Mouse (Mus musculus): ENCODE data around the gene Psme4. TPM values are rescaled to one million over a fixed set of nuclear protein-coding genes. Genes with fewer than 3 reads are reported as not detected.
A peak's percentile ranks its signal among the peaks of the same experiment; 100 is the strongest.

Gene Psme4
- total RNA-seq, 2 experiments from 2014 or later: 48.8 to 61.6 TPM

DNA sequence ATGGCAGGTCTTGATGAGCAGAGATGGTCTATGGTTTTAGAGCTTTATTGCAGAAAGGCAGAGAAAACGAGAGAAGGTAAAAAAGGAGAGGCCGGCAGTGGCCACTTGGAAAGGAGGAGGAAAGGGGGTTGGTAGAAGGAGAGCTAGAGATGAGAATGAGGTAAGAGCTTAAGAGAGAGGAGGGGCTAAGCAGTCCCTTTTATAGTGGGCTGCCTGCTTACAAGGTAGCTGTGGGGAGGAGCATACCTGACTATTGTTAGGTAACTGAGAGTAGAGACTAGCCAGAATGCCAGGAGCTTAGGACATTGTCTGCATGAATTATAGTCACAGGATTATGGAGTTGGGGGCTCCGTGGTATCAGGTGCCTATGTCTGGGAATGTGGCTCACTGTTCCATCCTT, 14.0 kb downstream of the Psme4 start:
- DNase-seq (ENCODE audit: low spot score in 2 of 2): no peak

- DNase-seq (ENCODE audit: low spot score in 2 of 2): no peak
Measured at GRCm38 (mm10) chr11:30786230-30786983, 14.9 kb downstream of the Psme4 start.

DNA sequence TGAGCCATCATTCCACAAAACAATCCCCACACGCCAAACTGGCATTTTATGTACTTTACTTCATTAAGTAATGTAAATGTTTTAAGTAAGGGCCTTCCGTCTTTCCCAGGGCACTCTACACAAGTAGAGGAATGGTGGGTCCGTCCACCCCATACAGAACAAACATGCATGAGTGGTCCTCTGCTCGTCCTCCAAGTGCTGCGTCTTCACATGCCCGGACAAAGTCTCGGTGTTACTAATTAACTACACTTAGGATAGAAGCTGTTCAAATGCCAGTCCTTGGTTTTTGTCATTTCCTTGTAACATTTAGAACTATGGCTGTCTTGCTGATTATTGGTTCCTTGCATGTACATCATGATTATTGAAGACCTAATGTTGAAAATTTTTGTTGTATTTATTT, 21.2 kb downstream of the Psme4 start:
- no peak for DNase-seq (ENCODE audit: low spot score in 2 of 2)

DNA sequence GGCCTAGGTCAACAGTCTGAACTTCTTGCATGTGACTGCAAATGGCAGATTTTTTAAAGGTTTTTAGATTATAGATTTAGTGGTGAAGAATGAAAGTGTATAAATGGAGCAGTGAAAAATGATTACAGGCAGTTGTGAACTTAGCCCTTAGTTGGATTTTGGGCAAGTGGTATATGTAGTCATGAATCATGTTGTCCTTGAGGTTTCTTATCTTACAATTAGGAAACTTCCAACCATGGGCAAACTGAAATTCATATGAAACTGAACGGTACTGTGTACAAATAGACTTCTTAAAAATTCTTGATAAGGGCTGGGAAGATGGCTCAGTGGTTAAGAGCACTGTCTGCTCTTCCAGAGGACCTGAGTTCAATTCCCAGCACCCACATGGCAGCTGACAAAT, 22.2 kb downstream of the Psme4 start:
- DNase-seq (ENCODE audit: low spot score in 2 of 2): no peak

DNA sequence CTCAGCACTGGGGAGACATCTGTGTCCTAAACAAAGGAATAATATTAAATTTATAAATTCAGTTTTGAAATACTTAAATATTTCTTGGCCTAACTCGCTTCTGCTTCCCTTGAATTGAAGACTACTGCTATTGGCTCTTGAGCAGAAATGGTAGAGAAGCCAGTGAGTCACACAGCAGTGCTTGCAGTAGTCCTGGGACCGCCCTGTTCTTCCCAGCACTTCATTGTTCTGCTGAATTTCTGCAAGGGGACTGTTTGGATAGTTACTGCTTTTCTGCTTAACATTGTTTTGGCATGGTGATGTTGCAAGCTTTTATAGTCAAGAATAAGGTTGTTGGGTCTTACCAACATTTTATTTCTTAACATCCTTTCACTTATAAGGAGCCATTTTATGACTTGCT, 25.7 kb downstream of the Psme4 start:
- no peak for DNase-seq (ENCODE audit: low spot score in 2 of 2)

DNA sequence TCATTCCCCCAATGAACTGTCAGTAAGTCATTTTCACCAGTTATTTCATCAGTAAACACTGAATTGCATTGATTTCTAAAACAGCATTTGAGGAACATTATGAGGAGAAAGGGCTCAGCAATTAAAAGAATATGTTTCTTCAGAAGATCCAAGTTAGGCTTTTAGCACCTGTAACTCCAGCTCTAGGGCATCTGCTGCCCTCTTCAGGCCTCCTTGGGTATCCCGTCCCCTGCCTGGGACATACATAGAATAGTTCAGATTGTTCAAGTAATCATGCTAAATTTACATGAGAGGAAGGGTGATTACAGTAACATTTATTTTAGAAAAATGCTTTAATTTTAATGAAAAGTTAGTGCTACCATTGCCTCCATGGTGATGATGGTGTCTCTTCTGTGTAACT, 28.0 kb downstream of the Psme4 start:
- peak in 1 of 2 experiments; percentile 46 for DNase-seq (ENCODE audit: low spot score in 2 of 2)

DNA sequence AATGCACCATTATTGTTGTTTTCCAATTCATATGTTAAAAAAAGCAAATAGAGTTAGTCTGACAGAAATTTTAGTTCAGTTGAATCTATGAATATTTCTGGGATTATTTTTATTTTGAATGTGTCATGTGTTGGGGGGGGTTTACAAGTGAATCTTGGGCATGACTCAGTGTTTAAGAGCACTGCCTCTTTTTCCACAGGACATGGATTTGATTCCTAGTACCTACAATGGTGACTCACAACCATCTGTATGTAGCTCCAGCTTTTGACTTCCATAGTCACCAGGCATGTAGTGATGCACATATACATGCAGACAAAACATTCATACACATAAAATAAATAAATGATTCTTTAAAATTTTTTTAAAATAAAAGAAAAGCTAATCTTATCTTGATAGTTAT, 28.6 kb downstream of the Psme4 start:
- no peak for DNase-seq (ENCODE audit: low spot score in 2 of 2)

GRCm38 (mm10) chr11:30802421-30802820, 30.9 kb downstream of the Psme4 start:
- no peak for DNase-seq (ENCODE audit: low spot score in 2 of 2)

DNA sequence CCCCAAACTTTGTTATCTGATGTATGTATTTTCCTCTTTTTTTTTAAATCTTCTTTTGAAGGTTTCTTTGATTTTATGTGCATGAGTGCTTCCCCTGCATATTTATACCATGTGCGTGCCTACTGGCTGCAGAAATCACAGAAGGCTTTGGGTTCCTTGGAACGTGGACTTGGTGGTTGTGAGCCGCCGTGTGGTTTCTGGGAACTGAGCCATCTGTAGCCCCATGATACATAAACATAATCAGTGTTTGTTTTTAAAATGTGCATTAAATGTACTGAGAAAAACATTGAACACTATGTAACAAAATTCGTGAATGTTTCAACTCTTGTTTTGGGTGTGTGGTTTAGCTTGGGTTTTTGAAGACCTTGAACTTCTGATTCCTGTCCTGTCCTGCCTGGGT, 49.6 kb downstream of the Psme4 start:
- DNase-seq (ENCODE audit: low spot score in 2 of 2): no peak

DNA sequence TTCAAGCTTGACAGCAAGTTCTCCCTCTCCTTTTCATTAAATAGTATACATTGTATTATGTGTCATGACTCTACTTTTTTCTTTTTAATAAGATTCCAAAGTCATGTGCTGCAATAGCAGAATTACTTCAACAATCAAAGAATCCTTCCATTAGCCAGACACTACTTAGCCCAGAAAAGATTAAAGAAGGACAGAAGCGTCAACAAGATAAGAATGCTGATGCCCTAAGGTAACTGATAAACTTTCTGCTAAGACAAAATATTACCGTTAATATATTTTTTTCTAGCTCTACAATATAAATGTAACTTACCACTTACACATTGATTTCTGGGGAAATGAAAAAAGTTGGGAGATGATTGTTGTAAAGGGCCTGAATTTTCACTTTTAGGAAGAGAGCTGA, 67.3 kb downstream of the Psme4 start:
- no peak for DNase-seq (ENCODE audit: low spot score in 2 of 2)

GRCm38 (mm10) chr11:30844355-30844754, 72.8 kb downstream of the Psme4 start:
- DNase-seq (ENCODE audit: low spot score in 2 of 2): no peak

DNA sequence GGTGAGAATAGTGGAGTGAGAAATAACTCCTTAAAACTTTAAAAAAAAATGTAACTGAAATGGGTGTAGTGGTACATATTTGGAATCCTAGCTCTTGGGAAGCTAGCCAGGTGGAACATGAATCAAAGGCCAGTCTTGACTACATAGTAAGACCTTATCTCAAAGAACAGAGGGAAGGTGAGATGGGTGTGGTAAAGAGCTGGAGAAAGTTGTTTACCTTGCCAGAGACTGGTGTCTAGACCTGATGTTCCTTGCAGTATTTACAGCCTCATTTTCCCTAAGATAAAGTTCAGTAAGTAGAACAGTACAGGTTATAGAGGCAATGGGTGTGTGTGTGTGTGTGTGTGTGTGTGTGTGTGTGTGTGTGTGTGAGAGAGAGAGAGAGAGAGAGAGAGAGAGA, 100.9 kb downstream of the Psme4 start:
- no peak for DNase-seq (ENCODE audit: low spot score in 2 of 2)

GRCm38 (mm10) chr11:30885171-30885871, 113.8 kb downstream of the Psme4 start, which contains the start of the genes Gpr75 and Asb3:
Gpr75 (plus strand) TSS chr11:30885358.
Asb3 (plus strand) TSS chr11:30885416.
- peak; percentile 69 to 73 for DNase-seq (ENCODE audit: low spot score in 2 of 2)

DNA sequence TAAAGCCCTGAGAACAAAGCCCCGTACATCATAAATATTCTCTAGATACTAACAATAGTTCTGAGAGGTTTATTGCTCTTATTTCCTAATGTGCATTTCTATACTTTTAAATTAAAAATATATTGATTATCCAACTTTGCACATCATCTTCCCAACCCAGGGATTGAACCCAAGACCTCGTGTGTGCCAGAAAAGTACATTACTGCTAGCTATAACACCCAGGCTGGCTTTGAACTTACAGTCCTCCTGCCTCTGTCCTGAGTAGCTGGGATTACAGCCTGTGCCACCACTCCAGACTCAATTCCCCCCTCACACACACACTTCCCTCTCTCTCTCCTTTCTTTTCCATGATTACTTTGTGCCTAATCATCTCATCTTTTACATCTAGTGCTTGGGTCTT, 116.6 kb downstream of the Psme4 start:
- no peak for DNase-seq (ENCODE audit: low spot score in 2 of 2)

DNA sequence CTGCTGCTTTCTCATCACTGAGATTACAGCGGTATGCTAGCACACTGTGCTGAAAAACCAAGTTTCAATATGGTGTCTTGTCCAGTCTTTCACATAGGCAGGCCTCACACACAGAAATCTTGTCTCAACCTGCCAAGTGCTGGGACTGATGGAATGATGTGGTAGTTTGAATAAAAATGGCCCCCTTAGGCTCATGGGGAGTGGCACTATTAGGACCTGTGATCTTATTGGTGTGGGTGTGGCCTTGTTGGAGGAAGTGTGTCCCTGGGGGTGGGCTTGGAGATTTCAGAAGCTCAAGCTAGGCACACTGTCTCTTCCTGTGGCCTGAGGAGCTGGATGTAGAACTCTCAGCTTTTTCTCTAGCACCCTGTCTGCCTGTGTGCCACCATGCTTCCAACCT, 124.7 kb downstream of the Psme4 start:
- no peak for DNase-seq (ENCODE audit: low spot score in 2 of 2)

GRCm38 (mm10) chr11:30899312-30899711, 127.8 kb downstream of the Psme4 start:
- no peak for DNase-seq (ENCODE audit: low spot score in 2 of 2)

DNA sequence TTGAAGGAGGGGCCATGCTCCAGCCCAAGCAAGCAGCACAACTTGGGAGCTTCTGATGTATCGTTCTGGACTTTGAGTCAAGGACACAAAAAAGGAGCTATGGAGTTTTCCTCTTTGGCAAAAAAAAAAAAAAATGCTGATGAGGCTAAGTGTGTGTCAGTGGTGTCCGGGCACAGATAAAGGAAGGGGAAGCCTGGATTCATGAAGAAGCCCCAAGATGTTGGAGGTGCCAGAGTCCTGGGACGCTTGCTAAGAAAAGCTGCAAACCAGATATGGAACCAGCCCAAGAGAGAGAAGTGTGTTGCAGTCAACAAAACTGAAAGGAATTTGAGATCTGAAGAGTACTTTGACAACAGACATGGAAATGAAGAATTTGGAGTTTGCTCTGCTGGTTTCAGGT, 140.8 kb downstream of the Psme4 start:
- no peak for DNase-seq (ENCODE audit: low spot score in 2 of 2)

DNA sequence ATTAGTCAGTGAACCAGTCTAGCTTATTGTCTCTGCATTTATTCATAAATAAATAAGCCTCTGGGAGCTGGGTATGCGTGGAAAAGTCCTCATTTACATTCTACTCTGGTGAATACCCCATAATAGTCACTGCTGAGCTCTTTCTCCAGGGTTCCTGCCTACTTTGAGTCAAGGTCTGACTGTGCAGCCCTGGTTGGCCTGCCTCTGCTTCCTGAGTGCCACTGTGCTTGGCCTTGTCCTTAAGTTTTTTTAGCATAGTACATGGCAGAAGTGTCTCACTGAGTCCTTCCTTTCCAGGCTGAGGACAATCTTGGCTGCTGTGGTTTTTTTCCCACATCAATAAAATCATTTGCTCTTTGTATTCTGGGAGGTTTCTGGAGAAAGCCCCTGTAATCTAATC, 149.1 kb downstream of the Psme4 start:
- DNase-seq (ENCODE audit: low spot score in 2 of 2): no peak

- no peak for DNase-seq (ENCODE audit: low spot score in 2 of 2)
Measured at GRCm38 (mm10) chr11:30923283-30923682, 151.8 kb downstream of the Psme4 start.

GRCm38 (mm10) chr11:30928079-30928478, 156.6 kb downstream of the Psme4 start:
- no peak for DNase-seq (ENCODE audit: low spot score in 2 of 2)

- DNase-seq (ENCODE audit: low spot score in 2 of 2): no peak
Measured at GRCm38 (mm10) chr11:30928498-30928897, 157.0 kb downstream of the Psme4 start.

Measured in adrenal gland, adult 18-20 months (tissue).